Mouse (Mus musculus): ENCODE measurements around the gene Wdr46. TPM values are rescaled to one million over a fixed set of nuclear protein-coding genes. Genes with fewer than 3 reads are reported as not detected.
"Not testable (repeated sequence)": the region's sequence is repeated elsewhere in the genome, so short reads cannot be mapped to it uniquely, and the experiment has no call there.

Wdr46 gene
- polyA plus RNA-seq, 1 experiment from 2014 or later: 17.1 TPM

- no peaks in the 10 kb centered on the region for H3K27me3 ChIP-seq (ENCODE audit: control insufficient read depth, insufficient read depth, low read length)
- H3K4me2 ChIP-seq (replicated peaks; ENCODE audit: low read depth): peak overlapping the region; percentile 87; the same call in 1 of the 2 replicates
- H3K27ac ChIP-seq (replicated peaks): peak overlapping the region; percentile 56; the same call in 1 of the 2 replicates
- DNase-seq (ENCODE audit: low spot score): peak; percentile 78
- H3K9me3 ChIP-seq (ENCODE audit: control insufficient read depth, low read length): no peaks in the 10 kb centered on the region
- TF ChIP-seq CTCF (IDR thresholded peaks at IDR 0.05; ENCODE audit: low read depth) (no peak), EP300 (optimal IDR thresholded peaks at IDR 0.05) (no peak)
- H3K4me1 ChIP-seq (replicated peaks; ENCODE audit: control insufficient read depth, insufficient read depth): peaks cover 4% of the 10 kb centered on the region
- peak; percentile 72 for ATAC-seq (ENCODE audit: low FRiP score, low TSS enrichment)
- no peak overlapping the region for H3K9ac ChIP-seq (ENCODE audit: low read length)
- H3K36me3 ChIP-seq (ENCODE audit: control insufficient read depth, insufficient read depth, low read length): peaks cover 16% of the 10 kb centered on the region
- WGBS: 75% methylated on average over 19 of the region's 19 CpGs
- H3K4me3 ChIP-seq (ENCODE audit: low read depth, low read length): no peak overlapping the region
These were observed 8.6 kb downstream of the Wdr46 start for GRCm38 (mm10) chr17:33948905-33949537.

GRCm38 (mm10) chr17:33950131-33950625 is 9.7 kb downstream of the Wdr46 start:
- ATAC-seq (ENCODE audit: low FRiP score, low TSS enrichment) (no peak), DNase-seq (ENCODE audit: low spot score) (no peak)
- TF ChIP-seq EP300 (optimal IDR thresholded peaks at IDR 0.05) (no peak), CTCF (IDR thresholded peaks at IDR 0.05; ENCODE audit: low read depth) (no peak)
- peak overlapping the region; percentile 72 for H3K9ac ChIP-seq (ENCODE audit: low read length)
- peak overlapping the region; percentile 87 for H3K4me2 ChIP-seq (replicated peaks; ENCODE audit: low read depth)
- peaks cover 6% of the 10 kb centered on the region for H3K4me1 ChIP-seq (replicated peaks; ENCODE audit: control insufficient read depth, insufficient read depth)
- H3K36me3 ChIP-seq (ENCODE audit: control insufficient read depth, insufficient read depth, low read length): peaks cover 13% of the 10 kb centered on the region
- no peaks in the 10 kb centered on the region for H3K27me3 ChIP-seq (ENCODE audit: control insufficient read depth, insufficient read depth, low read length)
- peak overlapping the region; percentile 50 for H3K4me3 ChIP-seq (ENCODE audit: low read depth, low read length)
- H3K9me3 ChIP-seq (ENCODE audit: control insufficient read depth, low read length): no peaks in the 10 kb centered on the region
- WGBS: 72% methylated on average over 10 of the region's 10 CpGs
- H3K27ac ChIP-seq (replicated peaks): peak overlapping the region; percentile 94

- H3K4me3 ChIP-seq (ENCODE audit: low read depth, low read length): peak within 1 kb of the TSS; percentile 50
- peak within 1 kb of the TSS; percentile 72 for H3K9ac ChIP-seq (ENCODE audit: low read length)
- ATAC-seq (ENCODE audit: low FRiP score, low TSS enrichment) (peak; percentile 72), DNase-seq (ENCODE audit: low spot score) (peak; percentile 91)
- TF ChIP-seq CTCF (IDR thresholded peaks at IDR 0.05; ENCODE audit: low read depth) (peak; percentile 13), EP300 (optimal IDR thresholded peaks at IDR 0.05) (no peak)
- no peaks in the 10 kb centered on the region for H3K27me3 ChIP-seq (ENCODE audit: control insufficient read depth, insufficient read depth, low read length)
- H3K4me2 ChIP-seq (replicated peaks; ENCODE audit: low read depth): peak within 1 kb of the TSS; percentile 87
- H3K36me3 ChIP-seq (ENCODE audit: control insufficient read depth, insufficient read depth, low read length): peaks cover 13% of the 10 kb centered on the region
- H3K4me1 ChIP-seq (replicated peaks; ENCODE audit: control insufficient read depth, insufficient read depth): peaks cover 6% of the 10 kb centered on the region
- no peaks in the 10 kb centered on the region for H3K9me3 ChIP-seq (ENCODE audit: control insufficient read depth, low read length)
- H3K27ac ChIP-seq (replicated peaks): peak within 1 kb of the TSS; percentile 94
- WGBS: under 1% methylated on average over 40 of the region's 45 CpGs
These were observed 10.8 kb downstream of the Wdr46 start, which contains the start of gene B3galt4 for GRCm38 (mm10) chr17:33951021-33951946. Gene B3galt4 (minus strand): TSS chr17:33951488.

GRCm38 (mm10) chr17:33952015-33952414 is 11.6 kb downstream of the Wdr46 start:
- peaks cover 13% of the 10 kb centered on the region for H3K36me3 ChIP-seq (ENCODE audit: control insufficient read depth, insufficient read depth, low read length)
- ATAC-seq (ENCODE audit: low FRiP score, low TSS enrichment); H3K9me3 ChIP-seq (ENCODE audit: control insufficient read depth, low read length); DNase-seq (ENCODE audit: low spot score); H3K4me1 ChIP-seq (replicated peaks; ENCODE audit: control insufficient read depth, insufficient read depth); H3K27me3 ChIP-seq (ENCODE audit: control insufficient read depth, insufficient read depth, low read length): not testable (repeated sequence)
- peak overlapping the region; percentile 94 for H3K27ac ChIP-seq (replicated peaks)
- peak overlapping the region; percentile 50; the same call in 1 of the 2 replicates for H3K4me3 ChIP-seq (ENCODE audit: low read depth, low read length)
- WGBS: 69% methylated on average over 13 of the region's 13 CpGs
- H3K4me2 ChIP-seq (replicated peaks; ENCODE audit: low read depth): peak overlapping the region; percentile 87
- H3K9ac ChIP-seq (ENCODE audit: low read length): 0 out of 2 replicates have a peak overlapping the region, but pooled peaks have one; percentile 72

DNA sequence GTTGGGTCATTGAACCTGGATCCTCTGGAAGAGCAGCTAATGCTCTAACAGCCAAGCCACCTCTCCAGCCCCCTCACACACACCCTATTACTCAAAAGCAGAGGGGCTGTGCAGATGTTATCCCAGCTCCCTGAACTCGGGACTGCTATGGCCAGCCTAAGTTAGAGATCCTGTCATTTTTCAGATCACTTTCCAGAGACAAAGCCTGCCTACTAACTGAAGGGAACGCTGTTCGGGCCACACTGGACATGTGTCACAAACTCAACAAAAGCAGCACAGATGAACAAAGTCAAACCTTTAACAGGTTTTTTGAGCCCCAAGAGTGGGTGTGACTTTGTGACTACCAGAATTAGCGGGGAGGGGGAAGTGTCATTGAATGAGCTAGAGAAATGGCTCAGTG is 12.4 kb downstream of the Wdr46 start:
- ATAC-seq (ENCODE audit: low FRiP score, low TSS enrichment) (no peak), DNase-seq (ENCODE audit: low spot score) (no peak)
- WGBS: 77% methylated on average over 4 of the region's 4 CpGs
- Histone ChIP-seq H3K4me2 (replicated peaks; ENCODE audit: low read depth) (no peak overlapping the region), H3K27ac (replicated peaks) (peak overlapping the region; percentile 30; the same call in 1 of the 2 replicates), H3K9ac (ENCODE audit: low read length) (no peak overlapping the region), H3K27me3 (ENCODE audit: control insufficient read depth, insufficient read depth, low read length) (no peaks in the 10 kb centered on the region), H3K36me3 (ENCODE audit: control insufficient read depth, insufficient read depth, low read length) (peaks cover 13% of the 10 kb centered on the region), H3K4me3 (ENCODE audit: low read depth, low read length) (no peak overlapping the region), H3K9me3 (ENCODE audit: control insufficient read depth, low read length) (no peaks in the 10 kb centered on the region), H3K4me1 (replicated peaks; ENCODE audit: control insufficient read depth, insufficient read depth) (peaks cover 6% of the 10 kb centered on the region)
- TF ChIP-seq CTCF (IDR thresholded peaks at IDR 0.05; ENCODE audit: low read depth): no peak
- TF ChIP-seq EP300 (optimal IDR thresholded peaks at IDR 0.05): no peak

Data from stomach, postnatal 0 days (tissue).